Comparison of ENCODE assay signal across 8 mouse cellular contexts in genomic region chr10:128695411-128695991, GRCm38 (mm10). TPM values are rescaled to one million over a fixed set of nuclear protein-coding genes. Genes with fewer than 3 reads are reported as not detected.
DNase-seq lines count a peak whose midpoint lies in the region; ATAC-seq and TF ChIP-seq lines count a peak whose summit lies in the region.

No protein-coding gene starts in this region.

- peak overlapping the region; percentile 91 for H3K9ac ChIP-seq in heart, embryonic 14.5 days (ENCODE audit: low read length)
- peak overlapping the region; percentile 73 for H3K9ac ChIP-seq in MEL (ENCODE audit: control insufficient read depth, low read depth, low read length, poor library complexity, severe bottlenecking)
- peak overlapping the region; percentile 66 for H3K9ac ChIP-seq in hindbrain, embryonic 11.5 days (ENCODE audit: low read depth, low read length)
- H3K9ac ChIP-seq in midbrain, embryonic 13.5 days (replicated peaks), result peak overlapping the region; percentile 96

- H3K4me1 ChIP-seq in heart, embryonic 14.5 days (ENCODE audit: control insufficient read depth in 2 of 2, insufficient read depth in 2 of 2, low read length in 2 of 2), result peaks cover 13 to 25% of the 10 kb centered on the region in 2 experiments
- H3K4me1 ChIP-seq in MEL (ENCODE audit: control insufficient read depth in 1 of 2, insufficient read depth in 2 of 2, low read length in 2 of 2), result peaks cover 0 to 4% of the 10 kb centered on the region in 2 experiments; a peak in 2 of 4 replicates
- H3K4me1 ChIP-seq in hindbrain, embryonic 11.5 days (replicated peaks; ENCODE audit: control insufficient read depth, insufficient read depth, low read length), result no peaks in the 10 kb centered on the region
- peaks cover 16% of the 10 kb centered on the region for H3K4me1 ChIP-seq in midbrain, embryonic 13.5 days (replicated peaks)

- no peak for TF ChIP-seq CTCF in MEL (IDR thresholded peaks at IDR 0.05 in 2 of 3, conservative IDR thresholded peaks at IDR 0.05 in 1 of 3; ENCODE audit: control insufficient read depth in 1 of 3, insufficient read depth in 1 of 3, low read depth in 2 of 3, low read length in 3 of 3, poor library complexity in 1 of 3, severe bottlenecking in 1 of 3)

- WGBS in heart, embryonic 14.5 days, result 1% methylated on average over 21 of the region's 22 CpGs
- under 1% methylated on average over 22 of the region's 22 CpGs for WGBS in hindbrain, embryonic 11.5 days
- whole genome bisulfite sequencing in midbrain, embryonic 13.5 days, result 2% methylated on average over 22 of the region's 22 CpGs

- TF ChIP-seq EP300 in MEL (IDR thresholded peaks at IDR 0.05; ENCODE audit: low read depth in 1 of 2, low read length in 2 of 2), result no peak; a peak in 1 of 4 replicates

- peak overlapping the region; percentile 97 for H3K27ac ChIP-seq in heart, embryonic 14.5 days (replicated peaks in 1 of 2; ENCODE audit: control insufficient read depth in 1 of 2, insufficient read depth in 1 of 2, low read depth in 2 of 2, low read length in 2 of 2)
- H3K27ac ChIP-seq in MEL (ENCODE audit: control insufficient read depth, low read depth, low read length), result peak overlapping the region; percentile 35
- peak overlapping the region; percentile 94 for H3K27ac ChIP-seq in hindbrain, embryonic 11.5 days (ENCODE audit: low read depth, low read length)
- peak overlapping the region; percentile 98 for H3K27ac ChIP-seq in midbrain, embryonic 13.5 days

- peak overlapping the region; percentile 77 to 87 for H3K4me3 ChIP-seq in heart, embryonic 14.5 days (ENCODE audit: control insufficient read depth in 1 of 2, insufficient read depth in 1 of 2, low read depth in 1 of 2, low read length in 2 of 2)
- H3K4me3 ChIP-seq in MEL (ENCODE audit: control insufficient read depth in 1 of 2, insufficient read depth in 1 of 2, low read depth in 2 of 2, low read length in 2 of 2), result peak overlapping the region; percentile 83 to 89
- H3K4me3 ChIP-seq in hindbrain, embryonic 11.5 days (ENCODE audit: low read depth, low read length), result peak overlapping the region; percentile 49
- H3K4me3 ChIP-seq in midbrain, embryonic 13.5 days (replicated peaks), result peak overlapping the region; percentile 93

- peaks cover 4% of the 10 kb centered on the region; the same call in 1 of the 2 replicates for H3K79me2 ChIP-seq in MEL (ENCODE audit: control insufficient read depth, insufficient read depth, low read length, poor library complexity)

- TF ChIP-seq RAD21 in MEL (IDR thresholded peaks at IDR 0.05; ENCODE audit: low read depth, low read length), result no peak

- H3K36me3 ChIP-seq in heart, embryonic 14.5 days (ENCODE audit: control insufficient read depth, insufficient read depth, low read length), result peaks cover 34% of the 10 kb centered on the region
- H3K36me3 ChIP-seq in MEL (ENCODE audit: control insufficient read depth in 1 of 2, insufficient read depth in 2 of 2, low read length in 2 of 2), result peaks cover 0 to 9% of the 10 kb centered on the region in 2 experiments; a peak in 3 of 4 replicates
- no peaks in the 10 kb centered on the region for H3K36me3 ChIP-seq in hindbrain, embryonic 11.5 days (ENCODE audit: control insufficient read depth, insufficient read depth, low read length)
- H3K36me3 ChIP-seq in midbrain, embryonic 13.5 days, result no peaks in the 10 kb centered on the region

- H3K9me3 ChIP-seq in heart, embryonic 14.5 days (ENCODE audit: control insufficient read depth, low read length), result no peaks in the 10 kb centered on the region
- no peaks in the 10 kb centered on the region for H3K9me3 ChIP-seq in MEL (replicated peaks; ENCODE audit: insufficient read depth, low read length)
- no peaks in the 10 kb centered on the region for H3K9me3 ChIP-seq in hindbrain, embryonic 11.5 days (ENCODE audit: control insufficient read depth, low read length)
- no peaks in the 10 kb centered on the region for H3K9me3 ChIP-seq in midbrain, embryonic 13.5 days

- peak overlapping the region; percentile 78 for H3K4me2 ChIP-seq in heart, embryonic 14.5 days (ENCODE audit: low read length)
- peak overlapping the region; percentile 57 for H3K4me2 ChIP-seq in hindbrain, embryonic 11.5 days (replicated peaks; ENCODE audit: low read depth, low read length)
- H3K4me2 ChIP-seq in midbrain, embryonic 13.5 days (replicated peaks), result peak overlapping the region; percentile 78

- TF ChIP-seq POLR2A in MEL (IDR thresholded peaks at IDR 0.05; ENCODE audit: control insufficient read depth in 1 of 2, insufficient read depth in 1 of 2, low read depth in 1 of 2, low read length in 2 of 2, poor library complexity in 1 of 2), result no peak

- no peak for DNase-seq in heart, postnatal 4 days
- peak; percentile 76 for DNase-seq in MEL (ENCODE audit: low read depth, low spot score)
- no peak for DNase-seq in hindbrain, embryonic 11.5 days (ENCODE audit: low spot score)
- no peak for DNase-seq in urinary bladder, postnatal 36 days (ENCODE audit: low spot score in 2 of 2)
- DNase-seq in urinary bladder, adult 2 months (ENCODE audit: low spot score), result no peak
- no peak for DNase-seq in embryo, embryonic 9.5 days (ENCODE audit: extremely low spot score)

- H3K27me3 ChIP-seq in heart, embryonic 14.5 days (ENCODE audit: control insufficient read depth, insufficient read depth, low read length), result no peaks in the 10 kb centered on the region
- no peaks in the 10 kb centered on the region for H3K27me3 ChIP-seq in MEL (ENCODE audit: control insufficient read depth in 1 of 2, insufficient read depth in 2 of 2, low read length in 2 of 2)
- no peaks in the 10 kb centered on the region for H3K27me3 ChIP-seq in hindbrain, embryonic 11.5 days (ENCODE audit: control insufficient read depth, insufficient read depth, low read length)
- no peaks in the 10 kb centered on the region for H3K27me3 ChIP-seq in midbrain, embryonic 13.5 days

- ATAC-seq in heart, embryonic 14.5 days (ENCODE audit: insufficient number of reproducible peaks, insufficient read depth, low FRiP score, low read depth), result no peak
- no peak for ATAC-seq in hindbrain, embryonic 11.5 days (ENCODE audit: low FRiP score)
- ATAC-seq in midbrain, embryonic 13.5 days, result no peak

TF ChIP-seq in MEL, 35 proteins besides CTCF, POLR2A, EP300 and RAD21 (continues in another document):
- TF ChIP-seq MXI1 (IDR thresholded peaks at IDR 0.05; ENCODE audit: low read depth, low read length) (0 out of 2 replicates have a peak, but pooled peaks have one; percentile 7), SIN3A (IDR thresholded peaks at IDR 0.05; ENCODE audit: low read length) (peak; percentile 36; the same call in 1 of the 2 replicates), MYC (IDR thresholded peaks at IDR 0.05; ENCODE audit: low read depth, low read length) (no peak)

RNA-seq across cellular contexts. Expression of gene Rab5b, which starts 0.6 kb away (rescaled TPM):
- 56.7 and 58.3 TPM in 2 replicates for polyA plus RNA-seq in heart, embryonic 14.5 days (2014; fragmentation: Nextera tagmentation; extraction: Ambion mirVana)
- 10 to 100 TPM; 65.1 to 66.3 TPM for total RNA-seq in heart, postnatal 4 days (2021)
- total RNA-seq in MEL (2012; rRNA removed), result 16.2 and 18.7 TPM in 2 replicates
- polyA plus RNA-seq in MEL (2012; ENCODE audit: insufficient read depth in 1 of 2, insufficient read length in 2 of 2, low read depth in 1 of 2, low replicate concordance in 2 of 2, missing spikeins in 1 of 2), result 10 to 100 TPM; 23.3 to 45.7 TPM
- polyA plus RNA-seq in hindbrain, embryonic 11.5 days (2014; fragmentation: Nextera tagmentation; extraction: Ambion mirVana), result 76.0 and 83.0 TPM in 2 replicates
- polyA plus RNA-seq in midbrain, embryonic 13.5 days (2015; fragmentation: Nextera tagmentation; extraction: Ambion mirVana), result 106 and 107 TPM in 2 replicates
- 101 and 107 TPM in 2 replicates for polyA plus RNA-seq in urinary bladder, adult 2 months (2012; rRNA removed)

RNA-seq across cellular contexts. Expression of gene Pmel, which starts 8.5 kb away (rescaled TPM):
- 3.6 and 4.7 TPM in 2 replicates for polyA plus RNA-seq in heart, embryonic 14.5 days (2014; fragmentation: Nextera tagmentation; extraction: Ambion mirVana)
- 1 to 10 TPM; 1.3 to 1.8 TPM for total RNA-seq in heart, postnatal 4 days (2021)
- 0.13 and 0.15 TPM in 2 replicates for total RNA-seq in MEL (2012; rRNA removed)
- polyA plus RNA-seq in MEL (2012; ENCODE audit: insufficient read depth in 1 of 2, insufficient read length in 2 of 2, low read depth in 1 of 2, low replicate concordance in 2 of 2, missing spikeins in 1 of 2), result under 1 TPM in 1 of 2 experiments, not detected in 1; 0.45 TPM
- polyA plus RNA-seq in hindbrain, embryonic 11.5 days (2014; fragmentation: Nextera tagmentation; extraction: Ambion mirVana), result 4.5 and 5.8 TPM in 2 replicates
- 0.09 and 0.15 TPM in 2 replicates for polyA plus RNA-seq in midbrain, embryonic 13.5 days (2015; fragmentation: Nextera tagmentation; extraction: Ambion mirVana)
- 0.72 and 0.95 TPM in 2 replicates for polyA plus RNA-seq in urinary bladder, adult 2 months (2012; rRNA removed)

RNA-seq across cellular contexts. Expression of gene Cdk2, which starts 9.3 kb away (rescaled TPM):
- 89.2 and 90.3 TPM in 2 replicates for polyA plus RNA-seq in heart, embryonic 14.5 days (2014; fragmentation: Nextera tagmentation; extraction: Ambion mirVana)
- 10 to 100 TPM; 59.2 to 63.1 TPM for total RNA-seq in heart, postnatal 4 days (2021)
- total RNA-seq in MEL (2012; rRNA removed), result 34.2 and 40.5 TPM in 2 replicates
- polyA plus RNA-seq in MEL (2012; ENCODE audit: insufficient read depth in 1 of 2, insufficient read length in 2 of 2, low read depth in 1 of 2, low replicate concordance in 2 of 2, missing spikeins in 1 of 2), result 10 to 100 TPM in 1 of 2 experiments, not detected in 1; 72.4 TPM
- polyA plus RNA-seq in hindbrain, embryonic 11.5 days (2014; fragmentation: Nextera tagmentation; extraction: Ambion mirVana), result 75.2 and 86.5 TPM in 2 replicates
- 36.2 TPM in 2 replicates for polyA plus RNA-seq in midbrain, embryonic 13.5 days (2015; fragmentation: Nextera tagmentation; extraction: Ambion mirVana)
- 23.6 and 32.4 TPM in 2 replicates for polyA plus RNA-seq in urinary bladder, adult 2 months (2012; rRNA removed)

RNA-seq across cellular contexts. Expression of gene Suox, which starts 21.6 kb away (rescaled TPM):
- 9.9 and 11.4 TPM in 2 replicates for polyA plus RNA-seq in heart, embryonic 14.5 days (2014; fragmentation: Nextera tagmentation; extraction: Ambion mirVana)
- 10 to 100 TPM; 11.6 to 12.1 TPM for total RNA-seq in heart, postnatal 4 days (2021)
- total RNA-seq in MEL (2012; rRNA removed), result 4.7 and 4.9 TPM in 2 replicates
- polyA plus RNA-seq in MEL (2012; ENCODE audit: insufficient read depth in 1 of 2, insufficient read length in 2 of 2, low read depth in 1 of 2, low replicate concordance in 2 of 2, missing spikeins in 1 of 2), result 1 to 10 TPM in 1 of 2 experiments, not detected in 1; 7.2 TPM
- 12.0 and 14.8 TPM in 2 replicates for polyA plus RNA-seq in hindbrain, embryonic 11.5 days (2014; fragmentation: Nextera tagmentation; extraction: Ambion mirVana)
- polyA plus RNA-seq in midbrain, embryonic 13.5 days (2015; fragmentation: Nextera tagmentation; extraction: Ambion mirVana), result 13.0 and 13.7 TPM in 2 replicates
- polyA plus RNA-seq in urinary bladder, adult 2 months (2012; rRNA removed), result 19.2 and 21.0 TPM in 2 replicates

RNA-seq across cellular contexts. Expression of gene Dgka, which starts 49.2 kb away (rescaled TPM):
- polyA plus RNA-seq in heart, embryonic 14.5 days (2014; fragmentation: Nextera tagmentation; extraction: Ambion mirVana), result 5.4 and 7.1 TPM in 2 replicates
- 1 to 10 TPM; 5.3 to 6.5 TPM for total RNA-seq in heart, postnatal 4 days (2021)
- 0.69 and 1.0 TPM in 2 replicates for total RNA-seq in MEL (2012; rRNA removed)
- 1 to 10 TPM in 1 of 2 experiments, not detected in 1; 3.5 TPM for polyA plus RNA-seq in MEL (2012; ENCODE audit: insufficient read depth in 1 of 2, insufficient read length in 2 of 2, low read depth in 1 of 2, low replicate concordance in 2 of 2, missing spikeins in 1 of 2)
- 5.0 and 6.2 TPM in 2 replicates for polyA plus RNA-seq in hindbrain, embryonic 11.5 days (2014; fragmentation: Nextera tagmentation; extraction: Ambion mirVana)
- polyA plus RNA-seq in midbrain, embryonic 13.5 days (2015; fragmentation: Nextera tagmentation; extraction: Ambion mirVana), result 5.0 TPM in 2 replicates
- 65.5 and 71.0 TPM in 2 replicates for polyA plus RNA-seq in urinary bladder, adult 2 months (2012; rRNA removed)

Comparison
In these comparisons a context has a peak if more than half of its experiments do, and no peak if none do; other contexts are left out.
1. H3K27ac ChIP-seq: peak in every context shown above with its lines; median percentile 98 in midbrain, embryonic 13.5 days; 97 in heart, embryonic 14.5 days; 94 in hindbrain, embryonic 11.5 days; 35 in MEL.